Mouse (Mus musculus) yolk sac, embryonic 10.5 days (tissue): ENCODE measurements around the gene Klk14.
A peak's percentile ranks its signal among the peaks of the same experiment; 100 is the strongest.
"Not testable (repeated sequence)": the region's sequence is repeated elsewhere in the genome, so short reads cannot be mapped to it uniquely, and the experiment has no call there.

Source experiments
- DNase-seq: peaks from one replicate; pipeline ENCODE4 v3.0.0-alpha.2; 2017; ENCODE audit warnings: low spot score

Gene Klk14

GRCm38 (mm10) chr7:43690118-43690517 lies at the start of gene Klk14:
TSS of gene Klk14 (plus strand) at chr7:43690418.
- DNase-seq: no peak

GRCm38 (mm10) chr7:43642587-43642986 lies 47.6 kb upstream of the Klk14 start:
- no peak for DNase-seq

GRCm38 (mm10) chr7:43643046-43643652 lies 47.1 kb upstream of the Klk14 start:
- no peak for DNase-seq

- no peak for DNase-seq
Observed at GRCm38 (mm10) chr7:43652683-43653082, 37.5 kb upstream of the Klk14 start.

- no peak for DNase-seq
Observed at GRCm38 (mm10) chr7:43654519-43654918, 35.7 kb upstream of the Klk14 start.

GRCm38 (mm10) chr7:43656232-43656631 lies 34.0 kb upstream of the Klk14 start:
- DNase-seq: no peak

- DNase-seq: no peak
Observed at GRCm38 (mm10) chr7:43660002-43660401, 30.2 kb upstream of the Klk14 start, which contains the start of gene Siglece. TSS of gene Siglece (minus strand) at chr7:43660161.

GRCm38 (mm10) chr7:43662804-43663203 lies 27.4 kb upstream of the Klk14 start:
- no peak for DNase-seq

- not testable (repeated sequence) for DNase-seq
Observed at GRCm38 (mm10) chr7:43667221-43667620, 23.0 kb upstream of the Klk14 start.

GRCm38 (mm10) chr7:43668582-43668981 lies 21.6 kb upstream of the Klk14 start:
- no peak for DNase-seq

GRCm38 (mm10) chr7:43671064-43671808 lies 19.0 kb upstream of the Klk14 start:
- no peak for DNase-seq

- DNase-seq: peak; percentile 87
Observed at GRCm38 (mm10) chr7:43671809-43672580, 18.2 kb upstream of the Klk14 start, which contains the start of gene Ctu1. TSS of gene Ctu1 (plus strand) at chr7:43672016.

GRCm38 (mm10) chr7:43672581-43673260 lies 17.5 kb upstream of the Klk14 start:
- DNase-seq: no peak

- DNase-seq: no peak
Observed at GRCm38 (mm10) chr7:43675091-43675490, 15.1 kb upstream of the Klk14 start.

GRCm38 (mm10) chr7:43678517-43678916 lies 11.7 kb upstream of the Klk14 start:
- no peak for DNase-seq

GRCm38 (mm10) chr7:43680960-43681359 lies 9.3 kb upstream of the Klk14 start:
- peak; percentile 15 for DNase-seq

- not testable (repeated sequence) for DNase-seq
Observed at GRCm38 (mm10) chr7:43682511-43682910, 7.7 kb upstream of the Klk14 start.

- DNase-seq: no peak
Observed at GRCm38 (mm10) chr7:43685088-43685487, 5.1 kb upstream of the Klk14 start.

GRCm38 (mm10) chr7:43710031-43710430 lies 19.8 kb downstream of the Klk14 start:
- no peak for DNase-seq

- no peak for DNase-seq
Observed at GRCm38 (mm10) chr7:43712267-43712666, 22.0 kb downstream of the Klk14 start, which contains the start of gene Klk13. TSS of gene Klk13 (plus strand) at chr7:43712567.

- DNase-seq: no peak
Observed at GRCm38 (mm10) chr7:43712917-43713316, 22.7 kb downstream of the Klk14 start.

- DNase-seq: no peak
Observed at GRCm38 (mm10) chr7:43713741-43714351, 23.6 kb downstream of the Klk14 start.
